Mouse (Mus musculus): Measurements from ENCODE around the gene Dnaaf3.

The Dnaaf3 gene

GRCm38 (mm10) chr7:4532005-4532729 is at the start of gene Dnaaf3:
TSS of gene Dnaaf3 (minus strand) at chr7:4532453.
- 5% methylated on average over 28 of the region's 28 CpGs for WGBS

GRCm38 (mm10) chr7:4581481-4581880 is 49.2 kb upstream of the Dnaaf3 start:
- 79% methylated on average over 3 of the region's 3 CpGs for WGBS

GRCm38 (mm10) chr7:4572361-4572760 is 40.1 kb upstream of the Dnaaf3 start:
- WGBS = 66% methylated on average over 2 of the region's 2 CpGs

- 90% methylated on average over 3 of the region's 3 CpGs for WGBS
These were observed 30.4 kb upstream of the Dnaaf3 start for GRCm38 (mm10) chr7:4562660-4563059.

DNA sequence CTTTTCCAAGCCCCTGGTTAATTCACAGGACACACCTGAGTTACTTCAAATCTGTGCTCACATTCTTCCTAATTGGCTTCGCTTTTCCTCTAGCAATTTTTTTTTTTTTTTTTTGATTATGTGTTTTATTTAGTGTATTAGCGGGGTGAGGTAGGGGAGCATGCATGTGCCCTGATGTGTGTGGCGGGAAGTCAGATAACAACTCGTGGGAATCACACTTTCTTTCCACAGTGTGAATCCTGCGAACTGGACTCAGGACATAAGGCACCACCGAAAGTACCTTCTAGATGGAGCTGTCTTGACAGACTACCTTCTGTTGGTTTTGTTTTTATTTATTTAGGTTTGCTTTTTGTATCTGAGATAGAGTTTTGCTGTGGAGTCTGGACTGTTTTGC is 24.9 kb upstream of the Dnaaf3 start:
- WGBS = 62% methylated on average over 6 of the region's 6 CpGs

- WGBS = 12% methylated on average over 15 of the region's 15 CpGs
These were observed 24.3 kb upstream of the Dnaaf3 start for GRCm38 (mm10) chr7:4556256-4557166.

DNA sequence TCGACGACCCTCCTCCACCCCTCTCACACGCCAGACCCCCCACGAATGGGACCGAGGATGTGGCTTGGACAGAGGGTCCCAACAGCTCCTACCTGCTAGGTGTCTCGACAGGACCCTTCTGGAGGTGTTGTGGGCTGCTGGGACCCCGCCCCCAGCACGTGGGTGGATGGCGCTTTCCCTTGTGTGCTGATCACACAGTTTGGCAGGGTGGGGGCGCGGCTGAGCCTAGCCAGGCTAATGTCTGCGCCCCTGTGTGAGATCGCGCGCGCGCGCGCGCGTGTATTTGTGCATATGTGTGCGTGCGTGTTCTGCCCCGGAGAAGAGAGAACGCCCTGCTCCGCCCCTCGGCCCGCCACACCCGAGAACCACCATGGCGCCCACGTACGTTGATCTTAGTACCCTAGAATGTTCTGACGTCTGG is 15.0 kb upstream of the Dnaaf3 start, which contains the start of gene Syt5:
Syt5 (minus strand) TSS at position 321 of the 421 bp plus-strand sequence.
- 4% methylated on average over 33 of the region's 33 CpGs for whole genome bisulfite sequencing

DNA sequence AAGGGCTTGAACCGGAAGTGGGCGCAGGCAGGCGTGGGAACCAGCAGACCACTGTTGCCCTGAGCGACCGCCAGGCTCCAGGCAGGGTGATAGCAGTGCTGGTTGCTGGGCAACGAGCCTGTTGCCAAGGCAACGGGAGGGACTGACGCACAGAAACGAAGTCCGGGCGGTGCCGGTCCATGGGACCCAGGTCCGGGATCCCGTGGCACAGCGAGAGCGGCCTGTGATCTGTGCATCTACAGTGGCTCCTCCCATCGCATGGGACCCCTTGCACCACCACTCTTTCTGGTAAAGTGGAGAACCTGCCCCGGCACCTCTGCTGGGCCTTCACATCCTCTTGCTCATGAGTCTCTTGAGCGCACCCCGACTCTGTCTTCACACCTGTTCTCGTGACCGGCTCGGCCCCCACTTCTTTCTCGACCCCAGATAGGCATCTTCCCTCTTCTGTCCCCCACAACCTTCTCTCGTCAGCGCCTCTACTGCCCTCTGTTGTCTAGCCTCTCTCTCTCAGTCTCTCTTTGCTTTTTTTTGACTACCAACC is 14.4 kb upstream of the Dnaaf3 start:
- 2% methylated on average over 26 of the region's 26 CpGs for WGBS

DNA sequence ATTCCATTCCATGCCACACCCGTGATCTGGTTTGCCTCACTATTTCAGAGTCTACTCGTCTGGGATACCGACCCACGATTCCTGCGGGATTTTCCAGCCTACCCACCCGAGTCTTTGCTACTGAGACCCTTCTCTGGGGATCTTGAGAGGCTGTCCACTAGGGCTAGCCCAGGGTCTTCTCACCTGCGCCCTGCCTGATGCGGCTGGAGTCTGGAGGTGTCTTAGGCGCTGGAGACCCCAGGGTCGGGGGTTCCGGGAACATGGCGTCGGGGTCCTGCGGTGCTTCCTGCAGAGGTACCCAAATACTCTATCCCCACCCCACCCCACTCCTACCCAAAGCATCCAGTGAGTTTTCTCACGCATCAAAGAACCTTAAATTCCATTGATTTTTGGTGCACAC is 13.8 kb upstream of the Dnaaf3 start:
- WGBS = 49% methylated on average over 15 of the region's 15 CpGs

DNA sequence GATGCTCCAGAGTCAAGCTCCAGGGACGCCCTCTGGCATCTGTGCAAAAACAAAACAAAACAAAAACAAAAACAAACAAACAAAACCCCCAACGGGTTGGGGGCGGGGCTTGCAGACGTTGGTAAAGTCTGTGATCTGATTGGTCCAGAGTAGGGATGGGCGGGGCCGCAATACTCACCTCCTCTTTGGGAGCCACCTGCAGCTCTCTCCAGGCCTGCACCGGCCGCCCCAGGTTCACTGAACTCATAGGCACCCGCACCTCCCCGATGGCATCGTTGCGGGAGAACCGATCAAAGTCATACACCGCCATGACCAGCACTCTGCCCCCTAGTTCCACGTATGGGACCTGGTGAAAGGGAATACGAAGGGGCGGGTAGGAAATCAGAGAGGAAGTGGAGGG is 9.8 kb upstream of the Dnaaf3 start:
- WGBS = 45% methylated on average over 17 of the region's 17 CpGs

DNA sequence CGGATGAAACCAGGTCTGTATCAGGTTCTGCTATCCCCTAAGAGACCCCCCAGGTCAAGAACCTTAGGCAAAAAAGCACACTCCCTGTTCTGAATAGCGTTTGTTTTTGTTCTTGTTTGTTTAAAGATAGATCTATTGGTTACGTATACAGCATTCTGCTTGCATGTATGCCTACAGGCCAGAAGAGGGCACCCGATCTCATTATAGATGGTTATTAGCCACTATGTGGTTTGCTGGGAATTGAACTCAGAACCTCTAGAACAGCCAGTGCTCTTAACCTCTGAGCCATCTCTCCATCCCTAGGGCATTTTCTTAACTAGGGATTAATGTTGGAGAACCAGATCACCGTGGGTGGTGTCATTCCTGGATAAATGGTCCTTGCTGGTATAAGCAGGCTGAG is 9.1 kb upstream of the Dnaaf3 start:
- 67% methylated on average over 5 of the region's 5 CpGs for WGBS

DNA sequence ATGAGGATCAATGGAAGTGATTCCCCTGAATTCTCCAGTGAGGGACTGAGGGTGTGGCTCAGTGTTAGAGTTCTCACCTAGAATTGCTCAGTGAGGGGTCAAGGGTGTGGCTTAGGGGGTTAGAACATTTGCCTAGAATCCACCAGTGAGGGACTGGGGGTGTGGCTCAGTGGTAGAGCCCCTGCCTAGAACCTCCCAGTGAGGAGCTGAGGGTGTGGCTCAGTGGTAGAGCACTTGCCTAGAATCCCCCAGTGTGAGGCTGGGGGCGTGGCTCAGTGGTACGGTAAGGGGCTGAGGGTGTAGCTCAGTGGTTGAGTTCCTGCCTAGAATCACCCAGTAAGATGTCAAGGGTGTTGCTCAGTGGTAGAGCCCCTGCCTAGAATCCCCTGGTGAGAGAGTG is 6.8 kb upstream of the Dnaaf3 start:
- WGBS = 76% methylated on average over 2 of the region's 2 CpGs

- WGBS = 58% methylated on average over 4 of the region's 4 CpGs
These were observed 4.9 kb upstream of the Dnaaf3 start for GRCm38 (mm10) chr7:4537181-4537580.

DNA sequence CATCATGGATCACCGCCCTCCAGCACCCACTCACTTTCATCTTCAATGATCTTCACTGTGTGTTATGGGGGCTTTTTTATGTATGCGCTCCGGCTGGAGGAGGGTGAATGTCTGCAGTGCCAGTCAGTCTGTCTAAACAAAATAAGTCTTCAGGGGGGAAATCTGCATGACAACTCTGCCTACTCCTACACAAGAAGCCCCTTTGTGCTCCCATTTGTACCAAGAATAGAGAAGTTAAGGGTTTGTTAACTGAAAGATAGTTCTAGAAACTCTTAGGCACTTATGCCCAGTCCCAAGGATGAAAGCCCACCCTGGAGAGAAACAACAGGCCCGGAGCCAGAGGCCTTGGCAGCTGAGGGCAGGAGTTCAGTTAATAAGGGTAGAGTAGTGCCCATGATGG is 4.1 kb upstream of the Dnaaf3 start:
- WGBS = 80% methylated on average over 4 of the region's 4 CpGs

DNA sequence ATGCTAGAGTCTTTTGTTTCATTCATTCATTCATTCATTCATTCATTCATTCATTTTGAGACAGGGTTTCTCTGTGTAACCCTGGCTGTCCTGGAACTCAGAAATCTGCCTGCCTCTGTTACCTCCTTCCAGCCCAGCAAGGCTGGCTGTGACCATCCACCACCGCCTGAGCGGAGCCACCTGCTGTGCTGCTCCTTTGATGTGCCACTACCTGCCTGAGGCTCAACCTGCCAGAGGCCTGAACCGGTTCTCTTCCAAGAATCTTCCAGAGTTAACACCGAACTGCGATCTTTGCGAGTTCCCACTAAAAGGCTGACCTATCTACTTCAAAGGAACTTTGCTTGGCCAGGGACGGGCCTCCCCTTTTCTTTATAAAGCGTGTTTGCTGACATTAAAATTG is 2.1 kb downstream of the Dnaaf3 start:
- 82% methylated on average over 8 of the region's 8 CpGs for WGBS

DNA sequence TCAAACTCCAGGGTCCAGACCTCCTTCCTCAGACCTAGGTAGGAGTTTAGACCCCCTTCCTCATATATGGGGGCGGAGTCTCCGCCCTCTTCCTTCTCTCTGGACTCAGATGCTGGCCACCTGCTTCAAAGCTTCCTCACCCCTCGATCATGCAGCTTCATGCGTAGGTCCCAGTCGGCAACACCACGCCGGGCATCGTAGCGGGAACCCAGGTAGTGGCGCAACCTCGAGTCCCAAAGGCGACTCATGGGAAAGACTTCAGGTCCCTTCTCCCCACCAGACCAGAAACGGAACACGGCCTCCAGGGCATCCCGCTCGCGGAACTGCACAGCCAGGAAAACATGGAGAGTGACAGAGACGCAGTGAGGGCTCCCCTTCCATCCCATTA is 5.0 kb downstream of the Dnaaf3 start:
- WGBS = 62% methylated on average over 18 of the region's 18 CpGs

GRCm38 (mm10) chr7:4526341-4527301 is 5.6 kb downstream of the Dnaaf3 start:
- 28% methylated on average over 40 of the region's 40 CpGs for WGBS

- 69% methylated on average over 15 of the region's 15 CpGs for WGBS
These were observed 7.9 kb downstream of the Dnaaf3 start, which contains the start of gene Tnni3 for GRCm38 (mm10) chr7:4524212-4524922. TSS of gene Tnni3 (minus strand) at chr7:4524229.

- WGBS = 94% methylated on average over 33 of the region's 33 CpGs
These were observed 8.8 kb downstream of the Dnaaf3 start for GRCm38 (mm10) chr7:4523205-4524130.

DNA sequence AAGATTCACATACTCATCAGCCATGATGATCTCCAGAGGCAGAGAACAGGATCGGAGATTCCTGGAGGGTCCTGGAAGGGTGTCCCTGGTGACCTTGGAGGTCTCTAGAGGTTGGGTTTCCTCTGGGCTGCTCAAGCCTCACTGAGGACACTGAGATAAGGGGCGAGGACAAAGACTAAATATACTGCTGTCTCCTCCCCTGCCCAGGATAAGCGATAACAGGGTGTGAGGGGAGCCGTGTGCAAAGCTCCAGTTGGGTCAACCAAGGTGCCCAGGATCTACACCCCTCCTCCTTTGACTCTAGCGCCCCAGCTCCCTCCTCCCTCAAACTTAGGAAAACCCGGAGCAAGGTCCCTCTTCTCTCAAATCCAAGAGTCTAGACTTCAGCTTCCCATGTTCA is 10.0 kb downstream of the Dnaaf3 start:
- 90% methylated on average over 6 of the region's 6 CpGs for WGBS
